Mouse (Mus musculus): ENCODE data around the gene Sema5b. TPM values are rescaled to one million over a fixed set of nuclear protein-coding genes. Genes with fewer than 3 reads are reported as not detected.
"Not testable (repeated sequence)": the region's sequence is repeated elsewhere in the genome, so short reads cannot be mapped to it uniquely, and the experiment has no call there.

The Sema5b gene
- total and polyA plus RNA-seq, 2 experiments from 2014 or later = 11.4 to 46.5 TPM

- Histone ChIP-seq H3K9me3 (ENCODE audit: low read length) (no peaks in the 10 kb centered on the region), H3K36me3 (ENCODE audit: insufficient read depth, low read length) (no peaks in the 10 kb centered on the region)
- 61% methylated on average over 6 of the region's 6 CpGs for WGBS
Observed at GRCm38 (mm10) chr16:35561541-35561940, 20.6 kb downstream of the Sema5b start.

GRCm38 (mm10) chr16:35564246-35564905 is 23.4 kb downstream of the Sema5b start:
- Histone ChIP-seq H3K9me3 (ENCODE audit: low read length) (no peaks in the 10 kb centered on the region), H3K4me2 (ENCODE audit: low read depth, low read length, poor library complexity, severe bottlenecking) (no peak overlapping the region), H3K4me3 (ENCODE audit: low read depth, low read length) (no peak overlapping the region), H3K27me3 (ENCODE audit: insufficient read depth, low read length) (no peaks in the 10 kb centered on the region), H3K27ac (ENCODE audit: low read depth, low read length) (no peak overlapping the region), H3K9ac (replicated peaks; ENCODE audit: low read length, poor library complexity, severe bottlenecking) (no peak overlapping the region), H3K36me3 (ENCODE audit: insufficient read depth, low read length) (no peaks in the 10 kb centered on the region), H3K4me1 (ENCODE audit: insufficient read depth, low read length) (no peaks in the 10 kb centered on the region)
- no peak for TF ChIP-seq CTCF (IDR thresholded peaks at IDR 0.05)
- no peak for DNase-seq (ENCODE audit: low spot score)
- WGBS = 50% methylated on average over 22 of the region's 22 CpGs
- no peak for ATAC-seq (ENCODE audit: low FRiP score)

More at GRCm38 (mm10) chr16:35561541-35561940, 20.6 kb downstream of the Sema5b start:
- Histone ChIP-seq H3K27ac (ENCODE audit: low read depth, low read length) (no peak overlapping the region), H3K4me3 (ENCODE audit: low read depth, low read length) (no peak overlapping the region), H3K9ac (replicated peaks; ENCODE audit: low read length, poor library complexity, severe bottlenecking) (no peak overlapping the region), H3K27me3 (ENCODE audit: insufficient read depth, low read length) (no peaks in the 10 kb centered on the region), H3K4me2 (ENCODE audit: low read depth, low read length, poor library complexity, severe bottlenecking) (no peak overlapping the region), H3K4me1 (ENCODE audit: insufficient read depth, low read length) (no peaks in the 10 kb centered on the region)
- no peak for TF ChIP-seq CTCF (IDR thresholded peaks at IDR 0.05)
- no peak for DNase-seq (ENCODE audit: low spot score)
- ATAC-seq (ENCODE audit: low FRiP score) = no peak

- 97% methylated on average over 5 of the region's 5 CpGs for WGBS
Observed at GRCm38 (mm10) chr16:35565601-35566000, 24.7 kb downstream of the Sema5b start.

DNA sequence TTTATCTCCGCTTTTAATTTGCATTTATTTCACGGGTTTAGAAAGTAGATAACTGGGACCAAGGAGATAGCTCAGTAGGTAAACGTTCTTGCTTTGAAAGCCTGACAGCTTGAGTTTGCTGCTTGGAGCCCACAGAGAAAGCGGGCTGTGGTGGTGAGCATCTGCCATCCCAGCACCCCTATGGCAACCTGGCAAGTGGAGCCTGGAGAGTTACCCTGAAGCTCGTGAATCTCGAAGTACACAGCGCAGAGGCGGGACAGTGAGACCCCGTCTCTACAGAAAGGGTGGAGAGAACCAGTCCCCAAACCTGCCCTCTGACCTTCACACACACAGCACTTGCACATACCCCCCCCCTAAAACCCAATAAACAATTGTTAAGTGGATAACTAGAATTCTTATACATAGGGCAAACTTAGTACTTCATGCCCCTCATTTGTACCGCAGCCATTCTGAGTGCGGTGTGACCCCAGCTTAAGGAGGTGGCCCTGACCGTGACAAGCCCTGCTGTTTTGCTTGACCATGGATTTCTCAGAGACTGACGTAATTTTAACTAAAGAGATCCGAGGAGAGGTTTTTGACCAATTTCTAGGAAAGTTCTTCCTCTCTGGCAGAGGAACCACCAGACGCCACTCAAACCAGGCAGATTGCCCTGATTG is 27.4 kb downstream of the Sema5b start:
- ATAC-seq (ENCODE audit: low FRiP score) (0 out of 2 replicates have a peak, but pooled peaks have one; percentile 25), DNase-seq (ENCODE audit: low spot score) (no peak)
- 46% methylated on average over 15 of the region's 15 CpGs for whole genome bisulfite sequencing
- Histone ChIP-seq H3K4me1 (ENCODE audit: insufficient read depth, low read length) (no peaks in the 10 kb centered on the region), H3K4me2 (ENCODE audit: low read depth, low read length, poor library complexity, severe bottlenecking) (no peak overlapping the region), H3K36me3 (ENCODE audit: insufficient read depth, low read length) (no peaks in the 10 kb centered on the region), H3K9ac (replicated peaks; ENCODE audit: low read length, poor library complexity, severe bottlenecking) (no peak overlapping the region), H3K9me3 (ENCODE audit: low read length) (no peaks in the 10 kb centered on the region), H3K4me3 (ENCODE audit: low read depth, low read length) (no peak overlapping the region), H3K27me3 (ENCODE audit: insufficient read depth, low read length) (no peaks in the 10 kb centered on the region), H3K27ac (ENCODE audit: low read depth, low read length) (no peak overlapping the region)
- no peak for TF ChIP-seq CTCF (IDR thresholded peaks at IDR 0.05)

More at GRCm38 (mm10) chr16:35565601-35566000, 24.7 kb downstream of the Sema5b start:
- not testable (repeated sequence) for DNase-seq (ENCODE audit: low spot score); H3K4me3 ChIP-seq (ENCODE audit: low read depth, low read length); H3K27ac ChIP-seq (ENCODE audit: low read depth, low read length); H3K9me3 ChIP-seq (ENCODE audit: low read length); ATAC-seq (ENCODE audit: low FRiP score); H3K36me3 ChIP-seq (ENCODE audit: insufficient read depth, low read length); H3K4me2 ChIP-seq (ENCODE audit: low read depth, low read length, poor library complexity, severe bottlenecking); H3K4me1 ChIP-seq (ENCODE audit: insufficient read depth, low read length); H3K27me3 ChIP-seq (ENCODE audit: insufficient read depth, low read length); H3K9ac ChIP-seq (replicated peaks; ENCODE audit: low read length, poor library complexity, severe bottlenecking)

GRCm38 (mm10) chr16:35569347-35569746 is 28.4 kb downstream of the Sema5b start:
- no peak for TF ChIP-seq CTCF (IDR thresholded peaks at IDR 0.05)
- H3K9ac ChIP-seq (replicated peaks; ENCODE audit: low read length, poor library complexity, severe bottlenecking) = no peak overlapping the region
- H3K9me3 ChIP-seq (ENCODE audit: low read length) = no peaks in the 10 kb centered on the region
- WGBS = 66% methylated on average over 2 of the region's 2 CpGs
- H3K36me3 ChIP-seq (ENCODE audit: insufficient read depth, low read length) = no peaks in the 10 kb centered on the region
- no peaks in the 10 kb centered on the region for H3K27me3 ChIP-seq (ENCODE audit: insufficient read depth, low read length)
- no peak overlapping the region for H3K4me3 ChIP-seq (ENCODE audit: low read depth, low read length)
- H3K4me1 ChIP-seq (ENCODE audit: insufficient read depth, low read length) = no peaks in the 10 kb centered on the region
- no peak overlapping the region for H3K27ac ChIP-seq (ENCODE audit: low read depth, low read length)
- no peak overlapping the region for H3K4me2 ChIP-seq (ENCODE audit: low read depth, low read length, poor library complexity, severe bottlenecking)
- DNase-seq (ENCODE audit: low spot score) (no peak), ATAC-seq (ENCODE audit: low FRiP score) (no peak)

- TF ChIP-seq CTCF (IDR thresholded peaks at IDR 0.05) = no peak
- Histone ChIP-seq H3K27ac (ENCODE audit: low read depth, low read length) (no peak overlapping the region), H3K27me3 (ENCODE audit: insufficient read depth, low read length) (no peaks in the 10 kb centered on the region), H3K36me3 (ENCODE audit: insufficient read depth, low read length) (no peaks in the 10 kb centered on the region), H3K9ac (replicated peaks; ENCODE audit: low read length, poor library complexity, severe bottlenecking) (no peak overlapping the region), H3K9me3 (ENCODE audit: low read length) (no peaks in the 10 kb centered on the region), H3K4me2 (ENCODE audit: low read depth, low read length, poor library complexity, severe bottlenecking) (no peak overlapping the region), H3K4me1 (ENCODE audit: insufficient read depth, low read length) (no peaks in the 10 kb centered on the region), H3K4me3 (ENCODE audit: low read depth, low read length) (no peak overlapping the region)
- 36% methylated on average over 9 of the region's 9 CpGs for WGBS
- DNase-seq (ENCODE audit: low spot score) = no peak
- ATAC-seq (ENCODE audit: low FRiP score) = no peak
Observed at GRCm38 (mm10) chr16:35569758-35570157, 28.8 kb downstream of the Sema5b start.
